Mouse (Mus musculus): Measurements from ENCODE around the gene Cdk4.

Gene Cdk4

DNA sequence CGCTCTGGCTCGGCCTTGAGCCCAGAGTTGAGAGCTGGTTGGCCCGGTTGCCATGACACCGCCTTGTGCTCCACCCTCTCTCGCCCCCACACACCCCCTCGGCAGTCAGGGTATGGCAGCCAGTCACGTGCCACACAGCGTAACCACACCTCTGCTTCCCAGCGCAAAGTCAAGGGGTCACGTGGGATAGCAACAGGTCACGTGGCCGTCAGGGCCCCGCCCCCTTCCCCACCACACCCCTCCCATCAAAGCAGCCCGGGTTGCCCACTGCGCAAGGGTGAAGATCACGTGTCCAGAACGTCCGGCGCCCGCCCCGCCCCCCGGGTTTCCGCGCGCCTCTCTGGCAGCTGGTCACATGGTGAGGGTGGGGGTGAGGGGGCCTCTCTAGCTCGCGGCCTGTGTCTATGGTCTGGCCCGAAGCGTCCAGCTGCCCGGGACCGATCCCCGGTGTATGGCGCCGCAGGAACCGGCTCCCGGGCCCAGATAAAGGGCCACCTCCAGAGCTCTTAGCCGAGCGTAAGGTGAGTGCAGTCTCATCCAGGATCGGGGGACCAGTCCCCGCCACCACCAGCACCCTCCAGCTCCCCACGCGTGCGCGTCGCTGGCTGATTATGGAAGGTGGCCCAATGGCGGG lies at the start of gene Cdk4:
TSS of gene Cdk4 (plus strand) at position 296 of the 634 bp plus-strand sequence.
- DNase-seq: peak; percentile 98 to 100

DNA sequence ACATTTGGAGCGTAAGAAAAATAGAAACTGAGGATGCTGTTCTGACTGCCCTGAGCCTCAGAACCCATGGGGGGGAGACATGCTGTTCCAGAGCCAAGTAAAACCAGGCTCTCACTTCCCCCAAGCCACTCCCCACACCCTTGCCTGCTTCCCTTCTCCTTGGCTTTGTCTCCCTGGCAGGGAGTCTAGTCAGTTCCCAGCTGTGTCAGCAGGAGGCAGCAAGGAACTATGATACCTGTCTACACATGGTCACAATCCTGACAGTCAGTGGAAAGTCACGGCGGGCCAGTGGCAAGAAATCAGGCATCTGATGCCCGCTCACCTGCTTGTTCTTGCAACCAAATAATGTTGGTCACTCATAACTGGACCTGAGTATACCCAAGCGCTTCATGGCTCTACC lies 46.8 kb upstream of the Cdk4 start:
- no peak for DNase-seq

DNA sequence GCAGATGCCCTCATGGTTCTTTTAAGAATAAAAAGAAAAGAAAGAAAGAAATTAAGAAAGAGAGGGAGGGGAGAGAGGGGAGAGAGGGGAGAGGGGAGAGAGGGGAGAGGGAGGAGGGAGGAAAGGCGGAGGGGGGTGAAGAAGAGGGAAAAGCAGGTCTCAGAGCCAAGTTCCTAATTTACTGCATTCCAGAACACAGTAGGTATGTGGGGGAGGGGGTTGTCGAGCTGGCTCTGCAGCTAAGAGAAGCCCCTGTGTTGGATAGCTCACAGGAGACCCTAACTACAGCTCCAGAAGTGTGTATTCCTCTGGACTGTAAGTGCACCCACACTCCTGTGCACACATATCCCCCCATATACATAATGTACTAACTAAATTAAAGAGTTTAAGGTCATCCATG lies 46.3 kb upstream of the Cdk4 start:
- DNase-seq: no peak

DNA sequence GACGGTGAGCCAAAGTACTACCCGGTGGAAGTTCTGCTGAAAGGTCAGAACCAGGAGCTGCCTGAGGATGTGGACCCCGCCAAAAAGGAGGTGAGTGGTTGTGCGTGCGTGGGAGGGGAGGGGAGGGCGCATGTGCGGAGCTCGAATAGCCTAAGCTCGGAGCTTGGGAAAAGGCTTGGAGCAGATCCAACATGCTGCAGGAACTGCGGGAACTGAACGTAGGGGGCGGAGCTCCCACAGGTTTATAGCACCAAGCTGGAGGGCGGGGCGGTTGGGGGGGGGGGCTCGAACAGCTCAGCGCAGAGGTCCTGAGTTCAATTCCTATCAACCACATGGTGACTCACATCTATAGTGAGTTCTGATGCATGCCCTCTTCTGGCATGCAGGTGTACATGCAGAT lies 44.9 kb upstream of the Cdk4 start:
- no peak for DNase-seq

DNA sequence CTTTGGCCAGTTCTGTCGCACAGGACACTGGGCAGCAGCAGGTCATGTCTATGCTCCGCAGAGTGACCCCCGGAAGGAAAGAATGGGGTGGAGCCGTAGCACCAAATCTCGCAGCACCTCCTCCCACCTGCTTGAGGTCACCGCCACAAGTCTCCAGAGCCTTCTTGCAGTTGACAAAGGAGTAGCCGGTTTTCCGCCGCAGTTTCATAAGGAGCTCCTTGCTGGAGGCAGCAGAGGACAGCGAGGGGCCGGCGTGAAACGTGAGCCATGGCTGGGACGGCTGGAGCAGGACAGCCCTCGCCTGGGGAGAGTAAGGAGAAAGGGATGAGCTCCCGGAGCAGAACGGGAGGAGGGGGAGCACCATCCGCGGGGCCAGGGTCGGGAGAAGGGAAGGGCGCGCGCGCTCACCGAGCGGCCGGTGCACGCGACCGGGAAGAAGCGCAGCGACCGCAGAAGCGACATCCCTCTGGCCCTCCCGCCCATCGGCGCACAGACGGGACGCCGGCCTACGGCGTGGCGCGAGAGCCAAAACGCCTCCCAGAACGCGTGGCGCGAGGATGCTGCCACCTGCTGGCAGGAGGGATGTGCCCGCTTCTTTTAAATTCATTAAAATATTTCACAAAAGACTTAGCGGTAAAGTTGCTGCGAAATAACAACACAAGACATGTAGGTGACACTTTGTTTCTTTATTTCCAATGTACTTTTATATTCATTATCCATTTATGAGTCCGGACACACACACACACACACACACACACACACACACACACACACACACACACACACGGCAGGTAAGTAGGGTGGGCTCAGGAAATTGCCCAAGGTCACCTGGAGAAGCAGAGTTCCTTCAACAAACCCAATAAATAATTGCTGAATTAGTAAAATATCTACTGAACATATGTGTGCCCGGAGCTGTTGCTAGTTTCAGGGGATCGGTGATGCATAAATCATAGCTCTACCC lies 32.7 kb upstream of the Cdk4 start, which contains the start of gene Tsfm:
TSS of gene Tsfm (minus strand) at position 505 of the 961 bp plus-strand sequence.
- peak; percentile 94 to 96 for DNase-seq

DNA sequence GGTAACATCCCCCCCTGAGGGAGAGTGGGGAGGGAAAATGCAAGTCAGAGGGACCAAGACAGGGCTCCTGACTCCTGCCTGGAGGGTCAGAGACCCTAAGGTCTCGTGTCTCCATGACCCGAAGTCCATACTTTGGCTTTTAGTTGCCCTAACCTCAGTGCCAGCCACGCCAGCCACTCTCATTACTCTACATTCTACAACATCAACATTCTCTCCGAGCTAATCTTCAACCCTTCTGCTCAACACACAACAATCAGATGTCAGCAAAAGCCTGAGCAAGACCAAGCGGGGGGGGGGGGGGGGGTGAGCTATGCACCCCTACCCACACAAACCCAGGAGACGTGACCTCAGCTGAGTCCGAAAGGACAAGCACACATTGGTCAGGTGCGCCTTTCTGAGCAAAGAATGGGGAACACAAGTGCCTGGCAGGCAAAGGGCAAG lies 30.0 kb upstream of the Cdk4 start:
- DNase-seq: no peak

DNA sequence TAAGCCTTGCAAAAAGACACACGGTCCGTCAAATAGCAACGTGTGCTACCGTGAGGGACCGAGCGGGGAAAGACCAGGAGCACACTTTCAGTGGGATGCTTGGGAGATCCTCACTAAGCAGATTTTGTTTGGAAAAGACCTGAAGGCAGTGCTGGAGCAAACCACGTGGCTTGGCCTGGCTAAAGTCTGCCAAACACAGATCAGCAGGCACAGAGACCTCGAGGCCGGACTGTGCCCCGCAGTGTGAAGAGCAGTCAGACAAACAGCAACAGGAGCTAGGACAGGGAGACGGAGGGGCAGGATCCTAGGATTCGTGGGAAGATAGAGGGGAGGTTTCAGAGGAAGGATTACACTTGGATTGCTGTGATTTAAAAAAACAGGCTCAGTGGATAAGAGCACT lies 27.1 kb upstream of the Cdk4 start:
- DNase-seq: no peak

DNA sequence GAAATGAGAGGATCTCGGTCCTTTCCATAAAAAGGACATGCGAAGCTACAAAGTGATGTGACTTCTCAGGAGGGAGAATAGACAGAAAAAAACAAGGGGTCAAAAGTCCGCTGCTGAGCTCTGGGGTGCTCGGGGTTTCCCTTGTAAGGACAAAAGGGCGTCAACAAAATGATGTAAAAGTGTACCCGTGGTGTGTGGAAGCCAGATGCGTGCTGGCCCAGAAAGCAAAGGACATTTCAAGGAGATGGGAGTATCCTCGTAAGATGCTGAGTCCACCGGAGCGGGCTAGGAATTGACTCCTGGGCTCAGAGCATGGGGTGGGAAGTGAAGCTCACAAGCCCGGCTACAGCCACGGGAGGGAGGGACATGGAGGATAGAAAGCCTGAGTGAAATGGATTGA lies 25.7 kb upstream of the Cdk4 start:
- no peak for DNase-seq

DNA sequence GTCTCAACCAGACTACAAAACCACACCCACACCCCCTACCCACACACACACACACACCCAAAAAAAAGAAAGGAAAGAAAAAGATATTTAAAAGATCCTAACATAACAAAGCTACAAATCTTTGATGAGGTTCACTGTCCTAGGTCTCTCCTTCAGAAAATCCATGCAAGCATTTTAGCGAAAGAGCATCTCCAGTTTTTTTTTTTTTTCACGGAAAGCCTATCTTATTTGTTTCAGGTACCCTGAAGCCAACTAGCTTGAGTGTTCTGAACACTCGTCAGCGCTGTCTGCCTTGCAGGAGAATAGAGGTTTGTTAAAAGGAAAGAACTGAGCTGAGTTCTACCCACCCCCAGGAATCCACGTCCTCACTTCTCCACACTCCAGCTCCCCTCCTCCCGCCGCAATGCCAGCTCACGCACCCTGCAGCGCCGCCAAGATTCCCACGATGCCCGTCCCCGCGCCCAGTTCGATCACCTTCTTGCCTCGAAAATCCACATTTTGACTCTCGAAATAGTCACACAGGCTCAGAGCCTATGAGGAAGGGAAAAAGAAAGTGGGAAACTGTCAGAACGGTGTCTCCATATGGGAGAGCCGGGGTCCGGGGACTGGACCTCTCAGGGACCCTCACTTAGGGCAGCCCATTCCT lies 22.6 kb upstream of the Cdk4 start:
- peak in 1 of 2 experiments; percentile 24 for DNase-seq

DNA sequence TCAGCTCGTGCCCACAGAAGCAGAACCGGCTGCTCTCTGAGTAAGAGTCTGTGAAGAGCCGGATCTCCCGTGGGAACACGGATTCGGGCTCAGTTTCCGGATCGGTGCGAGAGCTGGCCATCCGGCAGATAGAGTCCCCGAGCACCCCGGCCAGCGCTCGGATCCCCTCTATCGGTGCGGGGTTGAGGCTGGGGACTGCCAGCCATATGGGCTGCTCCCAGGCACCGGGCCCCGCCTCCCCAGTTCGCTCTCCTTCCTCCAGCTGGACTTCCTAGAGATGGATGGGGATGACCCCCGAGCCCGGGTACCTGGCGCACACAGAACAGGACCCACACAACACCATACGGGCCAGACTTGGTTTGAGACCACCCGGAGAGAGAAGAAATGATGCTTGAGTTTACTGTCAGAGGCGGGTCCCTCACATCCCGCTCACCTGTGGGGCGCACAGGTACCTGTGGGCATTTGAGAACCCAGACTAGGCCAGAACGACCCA lies 22.0 kb upstream of the Cdk4 start, which contains the start of the genes Mettl1 and Eef1akmt3:
TSS of gene Mettl1 (plus strand) at position 141 of the 493 bp plus-strand sequence.
TSS of gene Eef1akmt3 (minus strand) at position 240 of the 493 bp plus-strand sequence.
- peak in 1 of 2 experiments; percentile 55 for DNase-seq

DNA sequence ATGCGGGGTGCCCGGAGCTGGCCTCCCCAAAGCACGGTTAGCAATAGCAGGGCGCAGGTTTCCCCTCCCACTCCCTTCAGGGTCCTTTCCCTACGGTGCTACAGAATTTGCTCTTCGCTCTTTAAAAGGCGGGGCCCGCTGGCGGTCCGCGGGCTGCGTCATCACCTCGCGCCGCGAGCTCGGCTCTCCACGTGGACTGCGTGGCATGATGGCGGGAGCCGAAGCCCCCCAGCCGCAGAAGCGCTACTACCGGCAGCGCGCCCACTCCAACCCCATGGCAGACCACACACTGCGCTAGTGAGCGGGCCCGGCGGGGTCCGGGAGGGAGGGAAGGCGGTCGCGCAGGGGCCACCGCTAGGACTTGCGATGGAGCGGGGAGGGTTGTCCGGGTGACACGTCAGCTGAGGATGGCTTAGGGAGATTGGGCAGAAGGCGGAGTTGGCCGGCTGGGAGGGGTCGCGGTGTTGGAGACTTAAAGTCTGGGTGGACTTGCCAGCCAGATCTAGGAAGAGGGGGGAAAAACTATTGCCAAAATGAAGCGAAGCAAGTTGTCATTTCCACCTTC lies 21.5 kb upstream of the Cdk4 start:
- peak; percentile 87 to 92 for DNase-seq

DNA sequence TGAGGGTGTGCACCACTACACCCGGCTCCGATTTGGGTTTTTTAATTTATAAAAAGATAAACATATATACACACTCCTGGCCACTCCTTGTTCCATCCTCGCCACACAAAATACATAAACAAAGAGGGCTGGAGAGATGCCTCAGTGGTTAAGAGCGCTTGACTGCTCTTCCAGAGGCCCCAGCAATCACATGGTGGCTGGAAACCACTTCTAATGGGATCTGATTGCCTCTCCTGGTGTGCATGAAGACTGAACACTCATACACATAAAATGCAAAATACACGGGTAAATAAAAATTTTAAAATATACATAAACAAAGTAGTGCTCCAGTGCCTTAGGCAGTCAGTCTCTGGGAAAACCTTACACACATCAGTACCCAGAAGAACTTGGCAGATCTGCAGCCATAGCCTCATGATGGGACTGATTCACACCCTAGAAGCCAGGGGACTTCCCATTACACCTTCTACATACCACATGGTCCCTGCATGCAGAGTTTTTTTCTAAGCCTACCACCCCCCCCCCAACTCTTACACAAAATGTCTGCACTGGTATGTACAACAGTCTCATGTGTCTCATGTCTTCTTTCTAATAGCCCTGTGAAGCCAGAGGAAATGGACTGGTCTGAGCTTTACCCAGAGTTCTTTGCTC lies 20.7 kb upstream of the Cdk4 start:
- DNase-seq: no peak

DNA sequence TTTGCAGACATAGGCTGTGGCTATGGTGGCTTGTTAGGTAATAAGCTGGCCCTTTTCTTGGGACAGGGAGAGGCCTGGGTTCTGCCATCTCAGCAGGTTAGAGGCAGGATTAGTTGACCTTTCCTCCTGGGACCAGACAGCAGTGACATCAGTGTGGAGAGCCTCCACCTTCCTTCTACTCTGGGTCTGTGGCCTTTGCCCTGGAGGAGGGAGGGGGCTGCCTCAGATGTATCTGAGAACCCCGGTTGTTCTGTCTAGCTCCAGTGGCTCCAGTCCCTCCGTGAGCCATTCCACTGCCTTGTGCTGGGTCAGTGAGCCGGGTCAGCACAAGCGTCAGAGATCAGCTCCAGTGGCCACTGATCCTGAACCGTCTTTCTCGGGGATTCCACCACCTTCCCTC lies 20.1 kb upstream of the Cdk4 start:
- no peak for DNase-seq

DNA sequence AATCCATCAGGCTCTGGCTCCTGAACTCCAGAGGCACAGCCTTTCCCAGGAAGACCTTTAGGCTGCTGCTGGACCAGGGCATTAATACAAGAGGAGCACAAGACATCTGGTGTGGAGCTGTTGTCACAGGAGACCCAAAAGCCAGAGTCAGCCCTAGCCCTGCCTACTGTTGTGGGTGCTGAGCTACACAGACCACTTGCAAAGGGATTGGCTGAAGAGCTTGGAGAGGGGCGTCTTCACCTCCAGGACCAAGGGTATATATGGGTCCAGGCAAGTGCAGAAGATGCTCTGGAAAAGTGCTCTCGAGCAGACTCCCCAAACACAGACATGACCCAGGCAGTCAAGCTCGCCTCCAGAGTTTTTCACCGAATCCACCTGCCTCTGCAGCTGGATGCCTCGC lies 15.4 kb upstream of the Cdk4 start, which contains the start of gene Cyp27b1:
TSS of gene Cyp27b1 (plus strand) at position 297 of the 400 bp plus-strand sequence.
- no peak for DNase-seq

DNA sequence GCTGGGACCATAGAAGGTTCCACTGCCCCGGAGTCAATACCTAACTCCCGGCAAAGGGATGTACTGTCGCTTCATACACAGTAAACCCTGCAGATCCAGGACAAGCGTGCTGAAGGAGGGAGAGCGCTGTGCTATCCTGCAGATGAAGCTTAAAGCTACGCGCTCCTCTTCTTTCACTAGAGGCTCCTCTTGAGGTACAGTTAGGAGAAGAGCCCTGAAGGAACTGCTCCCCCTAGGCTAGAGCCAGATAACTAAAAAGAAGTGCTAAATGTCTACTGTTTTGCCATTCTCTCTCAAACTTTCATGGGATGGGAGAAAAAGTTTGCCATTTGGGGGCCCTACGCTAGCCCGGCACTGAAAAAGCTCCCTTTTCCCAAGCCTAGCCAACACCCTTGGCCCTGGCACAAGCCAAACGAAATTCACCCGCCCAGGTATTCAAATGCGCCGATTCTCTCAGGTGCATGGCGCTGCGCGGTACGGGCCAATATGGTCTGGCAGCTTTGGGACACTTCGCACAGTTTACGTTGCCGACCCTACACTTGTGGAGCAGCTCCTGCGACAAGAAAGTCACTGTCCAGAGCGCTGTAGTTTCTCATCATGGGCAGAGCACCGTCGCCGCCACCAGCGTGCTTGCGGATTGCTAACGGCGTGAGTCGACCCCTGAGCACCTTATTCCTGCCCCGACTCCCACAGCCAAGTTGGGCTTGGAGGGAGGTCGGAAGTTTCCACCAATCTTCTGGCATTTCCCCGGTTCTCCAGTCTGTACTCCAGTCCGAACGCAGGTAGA lies 14.5 kb upstream of the Cdk4 start:
- DNase-seq: no peak

DNA sequence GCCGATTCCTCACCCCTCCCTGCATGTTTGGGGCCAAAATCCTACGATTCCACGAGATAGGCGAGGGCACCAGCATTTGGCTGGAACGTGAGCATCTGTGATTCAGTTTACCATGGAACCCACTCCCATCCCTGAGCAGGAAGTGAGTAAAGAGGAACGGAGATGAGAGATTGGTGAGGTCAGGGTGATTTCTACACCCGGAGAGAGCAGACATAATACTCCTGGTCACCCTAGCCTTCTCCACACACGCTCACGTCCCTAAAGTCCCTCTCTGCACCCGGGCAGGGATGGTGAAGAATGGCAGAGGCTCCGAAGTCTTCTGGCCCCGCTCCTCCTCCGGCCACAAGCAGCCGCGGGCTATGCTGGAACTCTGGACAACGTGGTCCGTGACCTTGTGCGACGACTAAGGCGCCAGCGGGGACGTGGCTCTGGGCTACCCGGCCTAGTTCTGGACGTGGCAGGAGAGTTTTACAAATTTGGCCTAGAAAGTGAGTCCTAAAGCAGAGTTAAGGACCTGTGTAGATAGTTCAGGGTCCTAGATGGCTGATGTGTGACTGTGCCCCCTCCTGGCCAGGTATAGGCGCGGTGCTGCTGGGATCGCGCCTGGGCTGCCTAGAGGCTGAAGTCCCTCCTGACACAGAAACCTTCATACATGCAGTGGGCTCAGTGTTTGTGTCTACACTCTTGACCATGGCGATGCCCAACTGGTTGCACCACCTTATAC lies 13.8 kb upstream of the Cdk4 start:
- no peak for DNase-seq

DNA sequence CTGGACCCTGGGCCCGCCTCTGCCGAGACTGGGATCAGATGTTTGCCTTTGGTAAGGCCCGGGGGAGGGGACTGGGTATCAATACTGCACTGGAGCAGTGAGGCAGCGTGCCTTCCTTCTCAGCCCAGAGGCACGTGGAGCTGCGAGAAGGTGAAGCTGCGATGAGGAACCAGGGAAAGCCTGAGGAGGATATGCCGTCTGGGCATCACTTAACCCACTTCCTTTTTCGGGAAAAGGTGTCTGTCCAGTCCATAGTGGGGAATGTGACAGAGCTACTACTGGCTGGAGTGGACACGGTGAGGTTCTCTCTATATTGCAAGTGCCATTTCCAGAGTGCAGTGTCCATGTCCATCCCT lies 13.2 kb upstream of the Cdk4 start:
- no peak for DNase-seq

DNA sequence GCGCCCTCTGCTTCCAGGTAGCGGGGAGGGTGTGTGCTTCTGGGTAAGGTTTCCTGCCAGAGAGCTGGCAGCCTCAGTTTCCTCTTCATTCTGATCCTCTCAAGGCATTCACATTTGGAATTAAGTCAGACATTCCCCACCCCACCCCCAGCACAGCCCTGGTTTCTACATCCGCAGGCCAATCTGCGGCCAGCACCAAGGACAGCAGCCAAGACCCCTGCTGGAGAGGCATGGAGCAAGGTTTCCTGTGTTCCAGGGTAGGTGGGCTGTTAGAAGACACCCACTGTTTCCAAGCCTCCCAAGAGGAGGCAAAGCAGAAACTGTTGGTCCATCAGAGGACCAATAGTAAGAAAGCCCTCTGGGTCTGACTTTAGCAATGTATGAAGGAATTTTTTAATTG lies 8.7 kb upstream of the Cdk4 start:
- DNase-seq: no peak

DNA sequence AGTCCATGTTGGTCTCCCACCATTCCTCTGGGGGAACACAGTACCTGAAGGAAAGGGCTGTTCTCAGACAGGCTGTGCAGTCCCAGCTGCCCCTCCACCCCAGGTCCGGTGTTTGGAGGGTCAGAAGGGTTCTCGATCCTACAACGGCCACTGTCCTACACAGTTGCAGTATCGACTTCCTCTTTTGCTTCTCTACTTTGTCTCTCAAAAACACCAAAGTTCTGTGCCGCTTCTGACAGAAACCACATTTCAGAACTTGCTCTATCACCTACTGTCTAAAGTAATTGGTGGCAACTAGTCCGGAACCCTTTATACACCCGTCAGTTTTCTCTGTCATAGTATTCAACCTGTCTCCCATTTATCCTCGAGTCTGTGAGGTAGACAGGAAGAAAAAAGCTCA lies 7.9 kb upstream of the Cdk4 start:
- no peak for DNase-seq

DNA sequence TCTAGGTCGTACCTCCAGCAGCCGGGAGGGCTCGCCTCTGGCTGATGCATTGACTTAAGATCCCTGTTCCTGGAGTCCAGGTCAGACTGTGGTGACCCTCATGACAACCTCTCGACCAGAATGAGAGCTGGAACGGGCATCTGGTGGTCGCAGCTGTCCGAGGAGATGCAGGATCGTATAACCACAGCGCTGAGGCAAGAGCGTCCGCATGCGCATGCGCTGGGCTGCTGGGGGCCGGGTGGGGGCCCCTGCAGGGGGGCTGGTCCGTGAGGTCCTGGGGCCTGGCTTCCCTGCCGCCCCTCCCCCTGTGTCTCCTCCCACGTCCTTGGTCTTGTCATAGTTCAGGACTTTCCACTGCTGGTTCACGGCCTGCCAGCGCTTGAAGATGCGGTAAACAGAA lies 6.8 kb upstream of the Cdk4 start:
- DNase-seq: no peak

DNA sequence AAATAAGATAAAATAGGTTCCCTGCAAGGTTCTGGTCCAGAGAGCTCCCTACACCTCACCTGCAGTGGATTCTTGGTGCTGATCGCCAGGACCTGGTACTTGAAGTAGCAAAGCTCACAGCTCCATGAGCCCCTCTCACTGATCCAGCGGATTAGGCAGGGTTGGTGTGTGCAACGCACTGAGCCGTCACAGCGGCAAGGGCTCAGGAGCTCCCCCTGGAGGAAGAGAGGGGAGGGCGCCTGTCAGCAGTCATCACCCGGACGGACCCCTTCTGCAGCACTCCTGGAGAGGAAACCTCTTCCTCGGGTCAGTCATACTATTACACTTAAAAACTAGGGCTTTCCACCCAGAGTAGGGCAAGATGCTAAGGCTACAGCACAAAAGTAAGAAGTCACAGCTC lies 5.2 kb upstream of the Cdk4 start:
- DNase-seq: peak; percentile 76 to 81

All from cerebellum, postnatal 36 days (tissue).